Mouse (Mus musculus): ENCODE measurements around the gene Gm13889. TPM values are rescaled to one million over a fixed set of nuclear protein-coding genes. Genes with fewer than 3 reads are reported as not detected.
A peak's percentile ranks its signal among the peaks of the same experiment; 100 is the strongest.

Gm13889 gene
- polyA plus RNA-seq, 1 experiment, result 0.49 TPM

GRCm38 (mm10) chr2:93963802-93964201 is 6.8 kb upstream of the Gm13889 start:
- no peak overlapping the region for H3K9ac ChIP-seq (ENCODE audit: low read depth, poor library complexity, severe bottlenecking)
- TF ChIP-seq EP300 (IDR thresholded peaks at IDR 0.05; ENCODE audit: insufficient read depth, low read depth, low read length) (no peak), CTCF (IDR thresholded peaks at IDR 0.05; ENCODE audit: low read depth, low read length) (no peak), POLR2A (IDR thresholded peaks at IDR 0.05; ENCODE audit: insufficient read depth, low read length) (no peak)
- H3K36me3 ChIP-seq (ENCODE audit: control insufficient read depth, insufficient read depth, low read length, poor library complexity, severe bottlenecking), result no peaks in the 10 kb centered on the region
- H3K4me1 ChIP-seq (ENCODE audit: control insufficient read depth, insufficient read depth, low read length), result no peaks in the 10 kb centered on the region
- H3K27ac ChIP-seq (ENCODE audit: insufficient read depth, low read length), result no peak overlapping the region
- H3K27me3 ChIP-seq (ENCODE audit: control insufficient read depth, insufficient read depth, low read length, poor library complexity, severe bottlenecking), result no peaks in the 10 kb centered on the region
- no peak overlapping the region for H3K4me3 ChIP-seq (ENCODE audit: low read depth, low read length)
- no peaks in the 10 kb centered on the region for H3K9me3 ChIP-seq (replicated peaks; ENCODE audit: control insufficient read depth, insufficient read depth, low read length, poor library complexity, severe bottlenecking)

GRCm38 (mm10) chr2:93961716-93962115 is 4.7 kb upstream of the Gm13889 start:
- TF ChIP-seq CTCF (IDR thresholded peaks at IDR 0.05; ENCODE audit: low read depth, low read length) (no peak), EP300 (IDR thresholded peaks at IDR 0.05; ENCODE audit: insufficient read depth, low read depth, low read length) (no peak), POLR2A (IDR thresholded peaks at IDR 0.05; ENCODE audit: insufficient read depth, low read length) (no peak)
- no peaks in the 10 kb centered on the region for H3K4me1 ChIP-seq (ENCODE audit: control insufficient read depth, insufficient read depth, low read length)
- no peaks in the 10 kb centered on the region for H3K9me3 ChIP-seq (replicated peaks; ENCODE audit: control insufficient read depth, insufficient read depth, low read length, poor library complexity, severe bottlenecking)
- H3K27ac ChIP-seq (ENCODE audit: insufficient read depth, low read length), result no peak overlapping the region
- no peaks in the 10 kb centered on the region for H3K36me3 ChIP-seq (ENCODE audit: control insufficient read depth, insufficient read depth, low read length, poor library complexity, severe bottlenecking)
- H3K4me3 ChIP-seq (ENCODE audit: low read depth, low read length), result no peak overlapping the region
- H3K27me3 ChIP-seq (ENCODE audit: control insufficient read depth, insufficient read depth, low read length, poor library complexity, severe bottlenecking), result peaks cover 9% of the 10 kb centered on the region
- no peak overlapping the region for H3K9ac ChIP-seq (ENCODE audit: low read depth, poor library complexity, severe bottlenecking)

- peaks cover 21% of the 10 kb centered on the region for H3K27me3 ChIP-seq (ENCODE audit: control insufficient read depth, insufficient read depth, low read length, poor library complexity, severe bottlenecking)
- H3K36me3 ChIP-seq (ENCODE audit: control insufficient read depth, insufficient read depth, low read length, poor library complexity, severe bottlenecking), result no peaks in the 10 kb centered on the region
- H3K27ac ChIP-seq (ENCODE audit: insufficient read depth, low read length), result no peak overlapping the region
- no peaks in the 10 kb centered on the region for H3K9me3 ChIP-seq (replicated peaks; ENCODE audit: control insufficient read depth, insufficient read depth, low read length, poor library complexity, severe bottlenecking)
- no peak overlapping the region for H3K9ac ChIP-seq (ENCODE audit: low read depth, poor library complexity, severe bottlenecking)
- TF ChIP-seq EP300 (IDR thresholded peaks at IDR 0.05; ENCODE audit: insufficient read depth, low read depth, low read length) (no peak), CTCF (IDR thresholded peaks at IDR 0.05; ENCODE audit: low read depth, low read length) (no peak)
- no peak overlapping the region for H3K4me3 ChIP-seq (ENCODE audit: low read depth, low read length)
- H3K4me1 ChIP-seq (ENCODE audit: control insufficient read depth, insufficient read depth, low read length), result no peaks in the 10 kb centered on the region
Measured at GRCm38 (mm10) chr2:93959346-93959745, 2.3 kb upstream of the Gm13889 start.

GRCm38 (mm10) chr2:93958216-93958615 is 1.2 kb upstream of the Gm13889 start:
- H3K9me3 ChIP-seq (replicated peaks; ENCODE audit: control insufficient read depth, insufficient read depth, low read length, poor library complexity, severe bottlenecking), result no peaks in the 10 kb centered on the region

GRCm38 (mm10) chr2:93957785-93958175 is 779 bp upstream of the Gm13889 start:
- no peak for TF ChIP-seq CTCF (IDR thresholded peaks at IDR 0.05; ENCODE audit: low read depth, low read length)
- TF ChIP-seq POLR2A (IDR thresholded peaks at IDR 0.05; ENCODE audit: insufficient read depth, low read length), result no peak
- TF ChIP-seq EP300 (IDR thresholded peaks at IDR 0.05; ENCODE audit: insufficient read depth, low read depth, low read length), result no peak
- Histone ChIP-seq H3K9ac (ENCODE audit: low read depth, poor library complexity, severe bottlenecking) (no peak overlapping the region), H3K4me3 (ENCODE audit: low read depth, low read length) (no peak overlapping the region), H3K36me3 (ENCODE audit: control insufficient read depth, insufficient read depth, low read length, poor library complexity, severe bottlenecking) (no peaks in the 10 kb centered on the region), H3K4me1 (ENCODE audit: control insufficient read depth, insufficient read depth, low read length) (no peaks in the 10 kb centered on the region), H3K27me3 (ENCODE audit: control insufficient read depth, insufficient read depth, low read length, poor library complexity, severe bottlenecking) (peaks cover 21% of the 10 kb centered on the region), H3K27ac (ENCODE audit: insufficient read depth, low read length) (no peak overlapping the region), H3K9me3 (replicated peaks; ENCODE audit: control insufficient read depth, insufficient read depth, low read length, poor library complexity, severe bottlenecking) (no peaks in the 10 kb centered on the region)

More at GRCm38 (mm10) chr2:93958216-93958615, 1.2 kb upstream of the Gm13889 start:
- Histone ChIP-seq H3K27me3 (ENCODE audit: control insufficient read depth, insufficient read depth, low read length, poor library complexity, severe bottlenecking) (peaks cover 21% of the 10 kb centered on the region), H3K27ac (ENCODE audit: insufficient read depth, low read length) (no peak overlapping the region), H3K36me3 (ENCODE audit: control insufficient read depth, insufficient read depth, low read length, poor library complexity, severe bottlenecking) (no peaks in the 10 kb centered on the region), H3K4me3 (ENCODE audit: low read depth, low read length) (no peak overlapping the region), H3K9ac (ENCODE audit: low read depth, poor library complexity, severe bottlenecking) (no peak overlapping the region), H3K4me1 (ENCODE audit: control insufficient read depth, insufficient read depth, low read length) (no peaks in the 10 kb centered on the region)
- TF ChIP-seq EP300 (IDR thresholded peaks at IDR 0.05; ENCODE audit: insufficient read depth, low read depth, low read length), result no peak
- TF ChIP-seq POLR2A (IDR thresholded peaks at IDR 0.05; ENCODE audit: insufficient read depth, low read length), result no peak
- TF ChIP-seq CTCF (IDR thresholded peaks at IDR 0.05; ENCODE audit: low read depth, low read length), result no peak

GRCm38 (mm10) chr2:93956331-93956801 is 635 bp downstream of the Gm13889 start:
- no peak for TF ChIP-seq CTCF (IDR thresholded peaks at IDR 0.05; ENCODE audit: low read depth, low read length)
- TF ChIP-seq POLR2A (IDR thresholded peaks at IDR 0.05; ENCODE audit: insufficient read depth, low read length), result no peak
- TF ChIP-seq EP300 (IDR thresholded peaks at IDR 0.05; ENCODE audit: insufficient read depth, low read depth, low read length), result no peak
- H3K36me3 ChIP-seq (ENCODE audit: control insufficient read depth, insufficient read depth, low read length, poor library complexity, severe bottlenecking), result no peaks in the 10 kb centered on the region
- peak overlapping the region; percentile 11; the same call in 1 of the 2 replicates for H3K9ac ChIP-seq (ENCODE audit: low read depth, poor library complexity, severe bottlenecking)
- H3K4me1 ChIP-seq (ENCODE audit: control insufficient read depth, insufficient read depth, low read length), result no peaks in the 10 kb centered on the region
- peak overlapping the region; percentile 51 for H3K4me3 ChIP-seq (ENCODE audit: low read depth, low read length)
- H3K9me3 ChIP-seq (replicated peaks; ENCODE audit: control insufficient read depth, insufficient read depth, low read length, poor library complexity, severe bottlenecking), result no peaks in the 10 kb centered on the region
- H3K27me3 ChIP-seq (ENCODE audit: control insufficient read depth, insufficient read depth, low read length, poor library complexity, severe bottlenecking), result peaks cover 21% of the 10 kb centered on the region
- H3K27ac ChIP-seq (ENCODE audit: insufficient read depth, low read length), result no peak overlapping the region

Data from ES-Bruce4 (cell line).